Mouse (Mus musculus): ENCODE data around the gene Dst.
A peak's percentile ranks its signal among the peaks of the same experiment; 100 is the strongest.
"Not testable (repeated sequence)": the region's sequence is repeated elsewhere in the genome, so short reads cannot be mapped to it uniquely, and the experiment has no call there.

Dst gene

DNA sequence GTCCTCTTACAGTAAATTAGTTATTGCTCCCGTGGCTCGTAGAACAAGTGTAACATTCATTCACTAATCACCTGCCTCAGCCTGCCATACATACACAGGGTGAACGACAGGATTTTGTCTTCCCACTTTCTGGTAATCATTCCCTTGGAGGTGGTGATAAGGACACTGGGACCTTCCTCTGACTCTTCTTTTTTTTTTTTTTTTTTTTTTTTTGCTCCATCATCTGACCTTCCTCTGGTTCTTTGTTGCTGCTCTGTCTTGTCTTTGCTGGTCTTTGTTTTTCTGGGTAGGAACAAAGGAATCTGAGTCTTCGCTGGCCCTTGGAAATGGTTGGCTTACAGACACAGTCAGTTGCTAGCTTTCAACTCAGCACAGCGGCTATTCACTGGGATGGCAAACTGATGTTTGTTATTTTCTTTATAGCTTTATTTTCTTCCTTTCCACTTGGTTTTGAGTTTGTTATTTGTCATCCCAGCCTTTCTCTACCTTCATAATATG, 157.6 kb downstream of the Dst start:
- DNase-seq (ENCODE audit: low read depth, low spot score) = no peak

DNA sequence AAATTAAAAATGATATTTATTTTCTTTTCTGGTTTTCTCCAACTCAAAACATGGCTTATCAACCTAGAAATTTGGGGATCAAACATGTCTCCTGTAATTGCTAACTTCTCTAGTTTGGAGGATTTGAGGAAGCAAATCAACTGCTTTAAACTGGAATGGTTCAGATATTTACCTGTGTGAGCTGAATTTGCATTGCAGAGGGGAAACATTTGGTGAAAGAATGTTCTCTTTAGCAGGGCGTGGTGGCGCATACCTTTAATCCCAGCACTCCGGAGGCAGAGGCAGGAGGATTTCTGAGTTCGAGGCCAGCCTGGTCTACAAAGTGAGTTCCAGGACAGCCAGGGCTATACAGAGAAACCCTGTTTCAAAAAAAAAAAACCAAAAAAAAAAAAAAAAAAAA, 158.4 kb downstream of the Dst start:
- DNase-seq (ENCODE audit: low read depth, low spot score) = not testable (repeated sequence)

- DNase-seq (ENCODE audit: low read depth, low spot score) = peak; percentile 2
Measured at GRCm38 (mm10) chr1:34068341-34068740, 160.3 kb downstream of the Dst start.

- no peak for DNase-seq (ENCODE audit: low read depth, low spot score)
Measured at GRCm38 (mm10) chr1:34069514-34070290, 161.7 kb downstream of the Dst start.

- DNase-seq (ENCODE audit: low read depth, low spot score) = no peak
Measured at GRCm38 (mm10) chr1:34070474-34070873, 162.4 kb downstream of the Dst start.

DNA sequence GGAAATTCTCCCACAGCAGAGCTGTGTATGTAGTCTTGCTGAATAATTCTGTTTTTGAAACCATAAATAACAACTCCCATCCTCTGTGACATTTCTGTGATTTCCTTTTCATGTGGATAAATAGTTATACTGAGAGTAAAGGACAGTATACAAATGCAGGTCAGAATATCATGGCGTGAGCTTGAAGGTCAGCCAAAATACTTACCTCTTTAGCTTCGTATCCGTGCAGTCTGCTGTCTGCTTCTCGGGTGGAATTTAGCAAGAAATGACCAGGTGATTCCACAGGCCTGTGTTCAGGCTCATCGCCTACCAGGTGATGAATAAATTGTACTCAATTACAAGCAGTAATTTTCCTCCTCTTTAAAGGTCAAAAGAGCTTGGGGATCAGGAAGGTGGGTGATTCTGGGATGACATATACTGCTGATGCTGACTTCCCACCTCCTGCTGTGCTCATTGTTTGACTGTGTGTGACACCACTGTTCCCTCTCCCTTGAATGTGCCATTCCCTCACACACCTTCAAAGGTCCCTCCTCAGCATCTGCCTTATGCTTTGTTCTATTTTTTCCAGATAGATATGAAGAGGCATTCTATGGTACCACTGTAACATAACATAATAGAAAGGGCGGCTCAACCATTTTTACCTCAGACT, 163.1 kb downstream of the Dst start:
- no peak for DNase-seq (ENCODE audit: low read depth, low spot score)

DNA sequence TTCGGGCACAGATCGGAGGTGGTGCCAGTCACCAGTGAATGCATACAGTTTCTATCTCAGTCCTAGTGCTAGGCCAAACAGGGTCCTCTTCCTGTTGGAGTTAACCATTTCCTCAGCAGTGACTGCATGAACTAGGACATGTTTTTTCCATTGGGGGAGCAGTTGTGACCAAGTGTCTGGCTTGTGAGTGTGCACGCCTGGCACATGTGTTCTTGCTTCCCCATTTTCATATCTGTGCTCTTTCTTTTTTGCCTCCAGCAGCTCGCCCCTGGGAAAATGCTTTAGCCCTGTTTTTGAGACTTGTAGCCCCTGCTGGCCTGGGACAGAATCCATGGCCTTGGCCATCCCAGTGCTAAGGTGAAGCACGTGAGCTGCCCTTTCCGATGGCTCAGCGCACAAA, 164.2 kb downstream of the Dst start:
- DNase-seq (ENCODE audit: low read depth, low spot score) = no peak

DNA sequence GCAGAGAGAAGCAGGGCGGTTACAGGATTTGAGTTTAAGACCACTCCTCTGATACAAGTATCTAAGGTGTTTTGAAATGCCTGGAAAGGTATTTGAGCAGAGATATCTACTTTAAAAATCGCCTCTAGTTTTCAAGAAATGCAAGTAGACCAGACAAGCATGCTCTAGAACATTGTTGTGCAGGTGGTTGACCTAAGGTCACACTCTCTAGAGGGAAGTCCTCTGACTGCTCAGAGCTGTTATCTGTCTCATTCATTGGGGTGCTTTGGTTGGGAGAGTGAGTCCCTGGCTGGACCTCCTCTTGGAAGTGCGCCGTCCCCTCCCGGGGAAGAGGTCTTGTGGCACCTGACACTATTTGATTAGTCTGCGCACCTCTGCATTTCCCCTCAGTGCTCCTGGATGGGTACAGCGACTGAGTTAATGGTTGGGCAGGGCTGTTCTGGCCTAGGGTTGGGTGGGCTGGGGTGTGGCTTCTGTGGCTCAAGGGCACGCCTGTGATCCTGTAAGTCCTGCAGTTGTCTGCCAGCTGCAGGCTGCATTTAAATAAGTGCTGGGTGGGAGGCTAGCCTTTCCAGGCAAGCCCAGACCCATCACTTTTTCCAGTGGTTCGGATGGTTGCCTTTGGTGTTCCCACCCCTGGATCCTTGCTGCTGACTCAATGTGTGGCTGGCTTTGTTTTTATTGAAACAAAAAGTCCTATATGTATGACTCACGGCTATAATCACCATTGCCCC, 165.6 kb downstream of the Dst start:
- no peak for DNase-seq (ENCODE audit: low read depth, low spot score)

GRCm38 (mm10) chr1:34074245-34075187, 166.5 kb downstream of the Dst start:
- DNase-seq (ENCODE audit: low read depth, low spot score) = no peak

DNA sequence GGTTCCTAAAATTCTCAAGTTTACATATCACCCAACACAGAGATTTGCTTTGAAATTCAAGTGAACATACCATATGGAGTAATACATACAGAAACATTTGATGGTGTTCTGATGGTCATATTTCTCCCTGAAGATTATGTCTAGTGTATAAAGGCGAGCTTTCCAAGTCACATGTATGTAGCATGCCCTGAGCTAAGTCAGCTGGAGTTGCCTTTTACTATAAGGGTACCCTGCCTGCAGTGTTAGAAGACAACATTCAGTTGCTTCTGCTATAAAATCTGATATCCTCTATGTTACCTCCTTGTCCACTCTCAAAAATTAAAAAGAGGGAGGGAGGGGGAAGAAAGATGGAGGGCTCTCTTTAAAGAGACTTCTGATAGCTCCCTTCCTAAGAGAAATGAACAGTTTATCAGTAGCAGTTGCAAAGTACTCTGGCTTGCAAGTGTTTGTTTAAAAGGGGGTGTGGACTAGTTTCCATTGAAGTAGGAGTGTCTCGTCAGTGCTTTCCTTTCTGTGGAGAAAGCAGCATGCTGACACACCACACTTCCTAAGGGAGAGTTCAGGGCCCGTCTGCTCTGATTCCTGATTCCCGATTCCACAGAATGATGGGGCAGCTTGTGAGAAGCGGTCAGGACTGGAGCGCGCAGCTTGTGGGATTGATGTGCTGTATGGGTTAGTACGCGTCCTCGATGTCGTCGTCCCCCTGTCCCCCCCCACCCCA, 168.8 kb downstream of the Dst start:
- DNase-seq (ENCODE audit: low read depth, low spot score) = no peak

DNA sequence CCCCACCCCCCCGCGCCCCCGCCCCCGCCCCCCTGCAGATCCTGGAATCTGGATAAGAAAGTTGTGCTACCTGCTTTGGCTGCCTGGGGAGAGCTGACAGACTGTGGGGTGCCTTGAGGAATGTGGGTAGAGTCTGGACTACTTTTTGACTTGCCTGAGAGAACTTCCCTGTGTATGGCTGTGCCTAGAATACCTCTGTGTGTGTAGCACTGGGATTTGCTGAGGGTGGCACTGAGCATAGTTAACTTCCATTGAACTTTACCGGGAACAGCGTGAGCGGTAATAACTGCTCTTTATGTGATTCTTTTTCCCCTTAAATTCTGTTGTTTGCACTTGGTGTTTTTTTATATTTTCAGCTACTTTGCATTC, 169.4 kb downstream of the Dst start:
- no peak for DNase-seq (ENCODE audit: low read depth, low spot score)

DNA sequence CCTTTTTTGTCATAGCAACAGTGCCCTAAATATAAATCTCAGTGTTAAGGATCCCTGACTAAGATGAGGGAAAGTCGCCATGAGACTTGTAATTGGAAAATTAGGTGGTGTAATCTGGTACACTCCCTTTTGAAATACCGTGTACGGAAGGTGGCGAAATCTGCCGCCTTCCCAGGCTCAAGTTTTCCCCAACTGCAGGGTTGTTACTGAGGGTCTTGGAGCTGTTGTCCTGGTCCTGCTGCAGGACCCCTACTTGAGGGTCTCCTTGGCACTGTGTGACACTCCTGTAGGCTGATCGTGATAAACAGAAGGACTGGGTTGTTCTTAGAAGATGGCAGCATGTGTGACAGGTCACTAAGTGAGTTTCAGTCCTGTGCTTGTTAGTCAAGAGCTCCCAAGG, 169.9 kb downstream of the Dst start:
- no peak for DNase-seq (ENCODE audit: low read depth, low spot score)

DNA sequence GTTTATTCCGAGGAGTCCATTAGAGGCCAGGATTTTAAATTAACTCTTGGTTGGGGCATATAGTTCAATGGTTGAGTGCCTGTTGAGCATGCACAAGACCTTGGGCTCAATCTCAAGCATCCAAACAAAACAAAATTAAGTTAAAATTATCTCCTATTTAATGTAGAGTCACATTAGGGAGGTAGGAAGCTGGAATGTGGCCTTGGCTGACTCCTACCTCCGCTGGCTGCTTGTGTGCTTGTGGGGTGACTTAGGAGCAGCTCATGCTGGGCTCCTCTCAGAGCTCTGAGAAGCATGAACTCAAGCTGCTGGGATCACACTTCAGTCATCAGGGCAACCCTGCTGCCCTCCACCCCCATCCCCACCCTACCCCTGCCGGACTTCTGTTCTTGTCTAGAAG, 181.0 kb downstream of the Dst start:
- no peak for DNase-seq (ENCODE audit: low read depth, low spot score)

- DNase-seq (ENCODE audit: low read depth, low spot score) = no peak
Measured at GRCm38 (mm10) chr1:34090700-34091099, 182.7 kb downstream of the Dst start.

- DNase-seq (ENCODE audit: low read depth, low spot score) = no peak
Measured at GRCm38 (mm10) chr1:34093652-34094051, 185.6 kb downstream of the Dst start.

GRCm38 (mm10) chr1:34094301-34094700, 186.3 kb downstream of the Dst start:
- no peak for DNase-seq (ENCODE audit: low read depth, low spot score)

GRCm38 (mm10) chr1:34095173-34095572, 187.1 kb downstream of the Dst start:
- no peak for DNase-seq (ENCODE audit: low read depth, low spot score)

- no peak for DNase-seq (ENCODE audit: low read depth, low spot score)
Measured at GRCm38 (mm10) chr1:34096923-34097322, 188.9 kb downstream of the Dst start.

DNA sequence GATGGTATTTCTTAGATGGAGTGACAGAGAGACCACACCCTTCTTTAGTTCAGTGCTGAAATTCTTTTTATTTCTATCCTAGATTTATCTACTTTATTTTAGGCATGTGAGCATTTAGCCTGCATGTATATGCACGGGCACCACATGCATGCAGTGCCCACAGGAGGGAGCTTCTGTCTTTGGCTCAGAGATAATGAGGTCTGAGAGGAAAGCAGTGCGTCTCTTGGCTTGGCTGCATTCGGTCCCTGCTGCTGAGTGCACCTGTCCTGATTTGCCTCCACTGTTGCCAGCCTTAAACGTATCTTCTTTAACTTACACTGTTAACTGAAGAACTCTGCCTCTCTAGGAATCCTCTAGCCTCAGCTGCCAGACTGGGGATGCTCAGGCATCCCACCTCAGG, 189.6 kb downstream of the Dst start:
- no peak for DNase-seq (ENCODE audit: low read depth, low spot score)

GRCm38 (mm10) chr1:34099439-34099838, 191.4 kb downstream of the Dst start:
- DNase-seq (ENCODE audit: low read depth, low spot score) = no peak

DNA sequence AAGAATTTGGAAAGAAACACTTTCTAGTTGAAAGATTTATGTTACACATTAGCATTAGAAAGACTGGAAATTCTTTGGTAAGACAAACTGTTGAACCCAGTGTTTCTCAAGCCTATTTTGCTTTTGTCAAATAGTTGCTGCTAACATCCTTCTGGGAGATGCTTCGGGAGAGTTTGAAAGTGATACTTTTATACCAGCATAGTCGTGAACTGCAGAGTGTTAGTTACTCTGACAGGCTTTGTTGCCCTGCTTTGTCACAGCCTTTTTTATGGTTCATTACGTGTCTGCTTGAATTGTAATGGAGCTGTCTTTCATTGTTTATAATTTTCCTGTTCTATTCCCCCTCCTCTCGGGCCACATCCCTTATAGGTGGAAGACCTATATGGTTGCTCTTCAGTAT, 192.4 kb downstream of the Dst start:
- DNase-seq (ENCODE audit: low read depth, low spot score) = no peak

Data from c-Kit-negative CD71-positive TER-119-positive erythroid progenitor cells, embryonic 14.5 days (primary cell).